ENCODE assay signal across 13 mouse cellular contexts in genomic region chr15:7256577-7256976, GRCm38 (mm10).
"Had no signal": no experiment of that assay in that cellular context is flagged by ENCODE, and none has a peak within 500 bp of the region (broad histone marks: within the 10 kb centered on the region; RNA-seq: fewer than 3 reads in every experiment).

No protein-coding gene starts in this region.

- H3K9ac ChIP-seq: liver, embryonic 14.5 days; liver, postnatal 0 days; lung, embryonic 14.5 days had no signal

- ATAC-seq: liver, postnatal 0 days; lung, postnatal 0 days had no signal

- H3K4me2 ChIP-seq: lung, embryonic 14.5 days had no signal

- H3K4me3 ChIP-seq: layer of hippocampus, adult 2 months; left cerebral cortex, adult 2 months had no signal

- DNase-seq: kidney, adult 2 months; kidney, postnatal 25 days; layer of hippocampus, postnatal 36 days; liver, postnatal 0 days; lung, embryonic 14.5 days; midbrain, embryonic 14.5 days; thymus, postnatal 25 days had no signal

- H3K27ac ChIP-seq: kidney, postnatal 0 days; layer of hippocampus, adult 2 months; left cerebral cortex, adult 2 months; liver, embryonic 14.5 days; macrophage had no signal
